Mouse (Mus musculus) midbrain, embryonic 13.5 days (tissue): ENCODE measurements around the gene Klhl5. TPM values are rescaled to one million over a fixed set of nuclear protein-coding genes. Genes with fewer than 3 reads are reported as not detected.
A peak's percentile ranks its signal among the peaks of the same experiment; 100 is the strongest.
"Not testable (repeated sequence)": the region's sequence is repeated elsewhere in the genome, so short reads cannot be mapped to it uniquely, and the experiment has no call there.

Source experiments
- ATAC-seq: fragments of 200-750 bp; cut with Nextera tagmentation; 2 replicates; pipeline ENCODE4 v1.8.0; 2017; ENCODE audit warnings: mild to moderate bottlenecking, moderate TSS enrichment, moderate library complexity
- H3K27ac ChIP-seq: fragments of 300-500 bp; sonication (generic); 2 replicates; pipeline ENCODE4 v1.5.1; 2015; ENCODE audit warnings: inconsistent platforms, mild to moderate bottlenecking, moderate library complexity
- H3K27me3 ChIP-seq: fragments of 300-500 bp; sonication (generic); 2 replicates; pipeline ENCODE4 v1.6.1; 2015; ENCODE audit warnings: mild to moderate bottlenecking, inconsistent platforms
- H3K36me3 ChIP-seq: fragments of 300-500 bp; sonication (generic); 2 replicates; pipeline ENCODE4 v1.6.1; 2015; ENCODE audit warnings: mild to moderate bottlenecking, inconsistent platforms
- H3K4me1 ChIP-seq: fragments of 300-500 bp; sonication (generic); replicated peaks from 2 replicates; pipeline ENCODE4 v1.6.1; 2015; ENCODE audit warnings: inconsistent platforms
- H3K4me2 ChIP-seq: fragments of 300-500 bp; sonication (generic); replicated peaks from 2 replicates; pipeline ENCODE4 v1.6.1; 2015; ENCODE audit warnings: moderate library complexity, mild to moderate bottlenecking, inconsistent platforms
- H3K4me3 ChIP-seq: fragments of 300-500 bp; sonication (generic); replicated peaks from 2 replicates; pipeline ENCODE4 v1.5.1; 2015; ENCODE audit warnings: mild to moderate bottlenecking, inconsistent platforms
- H3K9ac ChIP-seq: fragments of 300-500 bp; sonication (generic); replicated peaks from 2 replicates; pipeline ENCODE4 v1.6.1; 2015; ENCODE audit warnings: mild to moderate bottlenecking, inconsistent platforms
- H3K9me3 ChIP-seq: fragments of 300-500 bp; sonication (generic); 2 replicates; pipeline ENCODE4 v1.6.1; 2016; ENCODE audit warnings: mild to moderate bottlenecking, inconsistent platforms
- WGBS: fragments of 180-500 bp; shearing (Covaris S2); methylation state at CpG from one replicate; pipeline ENCODE4 v1.1.7; 2015; 5-methylcytosine and 5-hydroxymethylcytosine counted together
- polyA plus RNA-seq: library from polyadenylated mRNA; unstranded; fragments of >200 nt; fragmentation: Nextera tagmentation; extraction: Ambion mirVana; gene quantifications from 2 replicates; pipeline ENCODE4 v1.2.1, GENCODE M21; 2015

The Klhl5 gene
- polyA plus RNA-seq, 1 experiment from 2014 or later, result 46.7 TPM

GRCm38 (mm10) chr5:65101209-65101608 lies 6.1 kb upstream of the Klhl5 start:
- no peak for ATAC-seq
- Histone ChIP-seq H3K9me3 (no peaks in the 10 kb centered on the region), H3K27me3 (no peaks in the 10 kb centered on the region), H3K27ac (no peak overlapping the region), H3K4me1 (peaks cover 12% of the 10 kb centered on the region; the same call in 1 of the 2 replicates), H3K4me3 (no peak overlapping the region), H3K9ac (no peak overlapping the region), H3K4me2 (no peak overlapping the region), H3K36me3 (no peaks in the 10 kb centered on the region)
- 83% methylated on average over 5 of the region's 5 CpGs for WGBS

DNA sequence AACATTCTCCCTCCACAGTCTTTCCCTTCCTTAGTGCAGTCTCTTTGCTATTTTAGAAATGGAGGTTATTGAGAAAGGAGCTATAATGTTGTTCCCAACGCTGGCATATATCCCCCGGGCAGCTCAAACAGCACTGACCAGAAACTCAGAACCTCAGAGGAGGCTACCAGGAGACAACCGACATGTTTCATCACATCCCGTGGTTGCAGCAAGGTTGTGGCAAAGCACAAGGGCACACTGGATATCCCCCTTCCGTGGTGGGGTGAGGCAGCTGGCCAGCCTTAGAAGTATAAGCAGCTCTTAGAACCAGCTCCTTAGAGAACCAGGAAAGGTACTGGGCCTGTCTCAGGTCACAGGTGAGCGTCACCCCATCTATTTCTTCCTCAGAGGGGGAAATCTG lies 5.7 kb upstream of the Klhl5 start:
- no peaks in the 10 kb centered on the region for H3K36me3 ChIP-seq
- no peaks in the 10 kb centered on the region for H3K27me3 ChIP-seq
- H3K4me2 ChIP-seq, result no peak overlapping the region
- H3K9me3 ChIP-seq, result no peaks in the 10 kb centered on the region
- H3K4me1 ChIP-seq, result peaks cover 12% of the 10 kb centered on the region; the same call in 1 of the 2 replicates
- no peak overlapping the region for H3K27ac ChIP-seq
- ATAC-seq, result no peak
- no peak overlapping the region for H3K9ac ChIP-seq
- 88% methylated on average over 6 of the region's 6 CpGs for WGBS
- H3K4me3 ChIP-seq, result no peak overlapping the region

DNA sequence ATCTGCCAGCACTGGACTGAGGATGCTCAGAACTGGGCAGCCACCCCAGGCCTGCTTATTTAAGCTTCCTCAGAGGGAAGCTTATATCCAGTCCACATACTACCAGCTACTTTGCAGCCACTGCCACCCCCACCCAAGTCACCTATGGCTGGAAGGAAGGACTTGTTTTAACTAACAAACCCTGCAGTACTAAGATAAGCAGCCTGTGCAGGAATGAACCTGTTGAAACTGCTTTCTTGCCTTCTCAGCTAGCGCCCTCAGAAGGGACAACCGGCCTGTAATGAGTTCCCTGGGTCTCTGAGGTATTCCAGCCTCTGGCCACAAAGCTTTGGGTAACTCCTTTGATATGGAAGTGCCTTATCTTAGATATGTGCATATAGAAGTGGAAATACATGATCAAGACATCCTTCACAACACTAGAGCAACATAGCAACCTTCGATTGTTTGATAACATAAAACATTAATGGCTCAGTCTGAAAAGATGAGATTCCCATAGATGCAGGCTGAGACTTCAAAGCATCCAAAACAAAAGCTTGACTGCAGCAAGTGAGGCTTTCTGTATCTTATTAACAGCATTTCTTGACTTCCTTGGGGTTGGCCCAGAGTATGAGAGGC lies 5.2 kb upstream of the Klhl5 start:
- H3K27ac ChIP-seq, result peak overlapping the region; percentile 35; the same call in 1 of the 2 replicates
- no peaks in the 10 kb centered on the region for H3K36me3 ChIP-seq
- 70% methylated on average over 3 of the region's 3 CpGs for WGBS
- peaks cover 12% of the 10 kb centered on the region; the same call in 1 of the 2 replicates for H3K4me1 ChIP-seq
- no peak overlapping the region for H3K4me2 ChIP-seq
- peak; percentile 47 for ATAC-seq
- no peak overlapping the region for H3K9ac ChIP-seq
- no peak overlapping the region for H3K4me3 ChIP-seq
- H3K9me3 ChIP-seq, result no peaks in the 10 kb centered on the region
- H3K27me3 ChIP-seq, result no peaks in the 10 kb centered on the region

DNA sequence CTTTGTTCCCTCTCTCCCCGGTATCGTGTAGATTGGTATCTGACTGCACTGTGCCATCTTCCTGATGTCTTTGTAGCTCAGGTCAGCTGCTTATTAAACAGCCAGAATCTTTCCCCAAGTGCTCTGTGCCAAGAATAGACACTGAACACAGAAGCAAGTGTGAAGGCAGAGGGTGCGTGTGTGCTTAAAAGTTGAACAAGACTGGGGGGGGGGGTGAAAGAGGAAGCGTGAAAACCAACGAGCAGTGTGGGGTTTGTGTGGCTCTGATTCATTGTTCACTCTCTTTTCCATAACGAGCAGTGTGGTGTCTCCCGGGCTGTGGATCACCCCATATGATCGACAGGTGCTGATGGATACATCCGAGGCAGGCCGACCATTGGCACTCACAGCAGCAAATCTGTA lies 4.7 kb upstream of the Klhl5 start:
- Histone ChIP-seq H3K27ac (peak overlapping the region; percentile 35; the same call in 1 of the 2 replicates), H3K4me1 (peaks cover 12% of the 10 kb centered on the region; the same call in 1 of the 2 replicates), H3K4me3 (no peak overlapping the region), H3K4me2 (no peak overlapping the region), H3K9me3 (no peaks in the 10 kb centered on the region), H3K9ac (no peak overlapping the region), H3K27me3 (no peaks in the 10 kb centered on the region), H3K36me3 (no peaks in the 10 kb centered on the region)
- ATAC-seq, result no peak
- WGBS, result 69% methylated on average over 10 of the region's 10 CpGs

DNA sequence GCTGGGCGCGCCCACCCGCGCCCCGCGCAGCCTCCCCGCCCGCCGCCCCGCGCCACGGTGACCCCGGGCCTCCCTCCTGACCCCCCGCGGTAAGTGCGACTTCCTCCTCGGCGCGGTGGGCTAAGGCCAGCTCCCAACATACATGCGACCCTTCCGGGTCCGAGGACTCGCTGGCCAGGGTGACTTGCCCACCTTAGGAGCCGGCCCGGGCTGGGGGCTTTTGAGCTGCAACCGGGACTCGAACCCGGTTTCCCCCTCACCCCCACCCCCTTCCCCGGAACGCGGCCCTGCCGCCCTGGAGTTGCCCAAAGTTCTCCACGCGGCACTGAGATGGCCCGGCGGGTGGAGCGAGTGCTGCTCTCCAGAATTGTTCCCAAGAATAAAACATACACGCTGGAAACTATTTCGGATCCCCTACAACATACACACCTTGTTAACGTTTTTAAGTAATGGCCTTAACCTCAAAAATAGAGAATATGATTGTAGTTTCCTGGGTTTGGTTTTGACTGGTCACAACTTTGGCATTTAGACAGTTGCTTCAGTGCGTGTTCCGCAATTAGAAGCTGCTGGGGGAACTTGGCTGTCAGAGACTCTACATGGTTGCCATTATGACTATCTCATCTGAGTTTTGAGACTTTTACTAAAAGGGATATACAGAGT lies 564 bp downstream of the Klhl5 start:
- peak overlapping the region; percentile 82 for H3K9ac ChIP-seq
- WGBS, result 4% methylated on average over 31 of the region's 42 CpGs
- peak; percentile 77 for ATAC-seq
- H3K27ac ChIP-seq, result peak overlapping the region; percentile 74
- H3K4me2 ChIP-seq, result peak overlapping the region; percentile 75
- no peaks in the 10 kb centered on the region for H3K9me3 ChIP-seq
- peak overlapping the region; percentile 79 for H3K4me3 ChIP-seq
- peaks cover 3% of the 10 kb centered on the region; the same call in 1 of the 2 replicates for H3K4me1 ChIP-seq
- no peaks in the 10 kb centered on the region for H3K36me3 ChIP-seq
- no peaks in the 10 kb centered on the region for H3K27me3 ChIP-seq

- not testable (repeated sequence) for ATAC-seq, H3K4me2 ChIP-seq, H3K27ac ChIP-seq, H3K4me1 ChIP-seq, H3K9me3 ChIP-seq, H3K27me3 ChIP-seq, H3K9ac ChIP-seq, H3K36me3 ChIP-seq, H3K4me3 ChIP-seq
- WGBS, result 74% methylated on average over 3 of the region's 3 CpGs
Observed at GRCm38 (mm10) chr5:65112225-65112624, 4.9 kb downstream of the Klhl5 start.

- Histone ChIP-seq H3K9ac (no peak overlapping the region), H3K4me2 (no peak overlapping the region), H3K4me3 (no peak overlapping the region), H3K27me3 (no peaks in the 10 kb centered on the region), H3K36me3 (peaks cover 3% of the 10 kb centered on the region; the same call in 1 of the 2 replicates), H3K4me1 (no peaks in the 10 kb centered on the region; the same call in 1 of the 2 replicates), H3K27ac (no peak overlapping the region), H3K9me3 (no peaks in the 10 kb centered on the region)
- WGBS, result 92% methylated on average over 6 of the region's 6 CpGs
- no peak for ATAC-seq
Observed at GRCm38 (mm10) chr5:65113323-65113722, 6.0 kb downstream of the Klhl5 start.

- no peaks in the 10 kb centered on the region for H3K9me3 ChIP-seq
- no peaks in the 10 kb centered on the region for H3K27me3 ChIP-seq
- H3K36me3 ChIP-seq, result peaks cover 3% of the 10 kb centered on the region; the same call in 1 of the 2 replicates
- H3K4me1 ChIP-seq, result no peaks in the 10 kb centered on the region
- 97% methylated on average over 2 of the region's 2 CpGs for WGBS
- no peak overlapping the region for H3K4me2 ChIP-seq
- no peak overlapping the region for H3K27ac ChIP-seq
- ATAC-seq, result no peak
- no peak overlapping the region for H3K9ac ChIP-seq
- H3K4me3 ChIP-seq, result no peak overlapping the region
Observed at GRCm38 (mm10) chr5:65116789-65117188, 9.4 kb downstream of the Klhl5 start.

- H3K9ac ChIP-seq, result no peak overlapping the region
- no peaks in the 10 kb centered on the region for H3K9me3 ChIP-seq
- peaks cover 3% of the 10 kb centered on the region; the same call in 1 of the 2 replicates for H3K36me3 ChIP-seq
- no peak overlapping the region for H3K4me2 ChIP-seq
- ATAC-seq, result no peak
- H3K27ac ChIP-seq, result no peak overlapping the region
- H3K4me1 ChIP-seq, result no peaks in the 10 kb centered on the region
- H3K4me3 ChIP-seq, result no peak overlapping the region
- H3K27me3 ChIP-seq, result no peaks in the 10 kb centered on the region
- WGBS, result 90% methylated on average over 1 of the region's 1 CpGs
Observed at GRCm38 (mm10) chr5:65119495-65119894, 12.2 kb downstream of the Klhl5 start.

- Histone ChIP-seq H3K36me3 (peaks cover 3% of the 10 kb centered on the region; the same call in 1 of the 2 replicates), H3K4me1 (no peaks in the 10 kb centered on the region), H3K27ac (no peak overlapping the region), H3K4me3 (no peak overlapping the region), H3K9me3 (no peaks in the 10 kb centered on the region), H3K27me3 (no peaks in the 10 kb centered on the region), H3K9ac (no peak overlapping the region), H3K4me2 (no peak overlapping the region)
- no peak for ATAC-seq
- 76% methylated on average over 3 of the region's 3 CpGs for WGBS
Observed at GRCm38 (mm10) chr5:65119918-65120317, 12.6 kb downstream of the Klhl5 start.

DNA sequence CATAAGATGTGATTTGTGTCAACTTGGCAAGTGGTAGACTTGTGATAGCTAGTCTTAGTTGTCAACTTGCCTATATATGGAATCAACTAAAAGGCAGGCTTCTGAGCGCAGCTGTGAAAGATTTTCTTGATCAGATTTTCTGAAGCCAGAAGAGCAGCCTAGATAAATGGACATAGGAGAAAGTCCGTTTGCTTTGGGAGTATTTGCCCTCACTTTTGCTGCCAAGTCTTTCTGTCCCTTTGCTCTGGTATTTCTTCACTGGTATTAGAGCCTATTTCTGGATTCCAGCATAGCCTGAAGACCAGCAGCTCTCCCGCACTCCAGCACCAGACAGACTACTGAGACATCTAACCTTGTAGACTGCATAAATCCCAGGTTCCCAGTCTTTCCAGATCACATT lies 15.3 kb downstream of the Klhl5 start:
- H3K4me3 ChIP-seq, result no peak overlapping the region
- no peak overlapping the region for H3K4me2 ChIP-seq
- no peaks in the 10 kb centered on the region for H3K36me3 ChIP-seq
- no peak overlapping the region for H3K27ac ChIP-seq
- ATAC-seq, result no peak
- no peaks in the 10 kb centered on the region for H3K27me3 ChIP-seq
- WGBS, result 91% methylated on average over 3 of the region's 3 CpGs
- no peaks in the 10 kb centered on the region for H3K9me3 ChIP-seq
- no peaks in the 10 kb centered on the region for H3K4me1 ChIP-seq
- no peak overlapping the region for H3K9ac ChIP-seq

DNA sequence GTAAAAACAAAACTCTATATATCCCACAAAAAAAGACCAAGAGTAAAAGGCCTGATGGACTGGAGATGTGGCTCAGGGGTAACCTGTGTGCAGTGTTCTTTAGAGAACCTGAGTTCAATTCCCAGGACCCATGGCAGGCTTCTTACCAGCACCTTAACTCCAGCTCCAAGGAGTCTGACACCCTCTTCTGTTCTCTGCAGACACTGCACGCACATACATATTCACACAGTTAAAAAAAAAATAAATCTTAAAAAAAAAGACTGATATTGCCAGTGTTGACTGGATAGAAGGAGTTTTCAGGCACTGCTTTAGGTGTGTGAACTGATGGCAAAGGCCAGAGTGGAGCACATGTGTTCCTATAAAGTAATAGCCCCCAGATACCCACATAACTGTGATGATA lies 18.8 kb downstream of the Klhl5 start:
- H3K4me1 ChIP-seq, result peaks cover 4% of the 10 kb centered on the region
- no peak overlapping the region for H3K9ac ChIP-seq
- H3K36me3 ChIP-seq, result no peaks in the 10 kb centered on the region
- H3K4me3 ChIP-seq, result no peak overlapping the region
- 91% methylated on average over 1 of the region's 1 CpGs for WGBS
- no peaks in the 10 kb centered on the region for H3K9me3 ChIP-seq
- H3K4me2 ChIP-seq, result no peak overlapping the region
- ATAC-seq, result no peak
- no peak overlapping the region for H3K27ac ChIP-seq
- no peaks in the 10 kb centered on the region for H3K27me3 ChIP-seq
